ENCODE assay signal across 20 mouse cellular contexts in genomic region chr11:120588531-120588930, GRCm38 (mm10). TPM values are rescaled to one million over a fixed set of nuclear protein-coding genes. Genes with fewer than 3 reads are reported as not detected.
DNase-seq lines count a peak whose midpoint lies in the region; ATAC-seq and TF ChIP-seq lines count a peak whose summit lies in the region.
"Had no signal": no experiment of that assay in that cellular context is flagged by ENCODE, and none has a peak within 500 bp of the region (broad histone marks: within the 10 kb centered on the region; RNA-seq: fewer than 3 reads in every experiment).

No protein-coding gene starts in this region.

- intact Hi-C loops in heart, postnatal 36 days (cut with DNase I), result no loop called here

- ATAC-seq in liver, embryonic 13.5 days (ENCODE audit: low read depth), result peak; percentile 60
- ATAC-seq in megakaryocyte progenitor cell, adult 5-6 weeks (replicated peaks; ENCODE audit: poor library complexity), result peak; percentile 81
- no peak for ATAC-seq in granulocyte monocyte progenitor cell, adult 5-6 weeks (replicated peaks; ENCODE audit: poor library complexity, severe bottlenecking)
- no peak for ATAC-seq in forebrain, embryonic 14.5 days
- ATAC-seq: forebrain, embryonic 13.5 days; hindbrain, embryonic 16.5 days; inflammation-experienced regulatory T-cells, adult 6 months had no signal

- H3K9ac ChIP-seq in MEL (ENCODE audit: control insufficient read depth, low read depth, low read length, poor library complexity, severe bottlenecking), result no peak overlapping the region
- peak overlapping the region; percentile 40 for H3K9ac ChIP-seq in liver, embryonic 13.5 days
- H3K9ac ChIP-seq in forebrain, embryonic 14.5 days (ENCODE audit: low read length), result no peak overlapping the region
- H3K9ac ChIP-seq: forebrain, embryonic 13.5 days; heart, embryonic 13.5 days; hindbrain, embryonic 12.5 days had no signal

- TF ChIP-seq CTCF in MEL (IDR thresholded peaks at IDR 0.05 in 2 of 3, conservative IDR thresholded peaks at IDR 0.05 in 1 of 3; ENCODE audit: control insufficient read depth in 1 of 3, insufficient read depth in 1 of 3, low read depth in 2 of 3, low read length in 3 of 3, poor library complexity in 1 of 3, severe bottlenecking in 1 of 3), result no peak

- no peak overlapping the region for H3K4me2 ChIP-seq in liver, embryonic 13.5 days
- H3K4me2 ChIP-seq in forebrain, embryonic 14.5 days (ENCODE audit: low read length), result no peak overlapping the region
- H3K4me2 ChIP-seq: forebrain, embryonic 13.5 days; heart, embryonic 13.5 days; hindbrain, embryonic 12.5 days had no signal

- TF ChIP-seq EP300 in MEL (IDR thresholded peaks at IDR 0.05; ENCODE audit: low read depth in 1 of 2, low read length in 2 of 2), result peak; percentile 88 to 89

- H3K79me2 ChIP-seq in MEL (ENCODE audit: control insufficient read depth, insufficient read depth, low read length, poor library complexity), result peaks cover 14% of the 10 kb centered on the region

- H3K36me3 ChIP-seq in MEL (ENCODE audit: control insufficient read depth in 1 of 2, insufficient read depth in 2 of 2, low read length in 2 of 2), result peaks cover 38 to 50% of the 10 kb centered on the region in 2 experiments
- peaks cover 97% of the 10 kb centered on the region for H3K36me3 ChIP-seq in liver, embryonic 13.5 days
- H3K36me3 ChIP-seq in forebrain, embryonic 14.5 days (ENCODE audit: control insufficient read depth, insufficient read depth, low read length), result peaks cover 89% of the 10 kb centered on the region

- DNase-seq in 416B (ENCODE audit: low read depth) (peak; percentile 83), MEL (ENCODE audit: low read depth, low spot score) (peak; percentile 94)
- DNase-seq in liver, embryonic 13.5 days, result no peak
- no peak for DNase-seq in heart, postnatal 36 days
- DNase-seq in forebrain, embryonic 14.5 days (ENCODE audit: low spot score), result no peak
- DNase-seq: adrenal gland, adult 2 months; adrenal gland, postnatal 25 days; cerebellum, adult 18-20 months; cerebellum, adult 9-11 months; cerebellum, postnatal 36 days; heart, postnatal 4 days had no signal

- H3K4me1 ChIP-seq in MEL (ENCODE audit: control insufficient read depth in 1 of 2, insufficient read depth in 2 of 2, low read length in 2 of 2), result peaks cover 13 to 24% of the 10 kb centered on the region in 2 experiments
- peaks cover 23% of the 10 kb centered on the region for H3K4me1 ChIP-seq in liver, embryonic 13.5 days (replicated peaks)
- H3K4me1 ChIP-seq in forebrain, embryonic 14.5 days (ENCODE audit: control insufficient read depth, insufficient read depth, low read length), result no peaks in the 10 kb centered on the region
- H3K4me1 ChIP-seq: embryonic facial prominence, embryonic 10.5 days; forebrain, embryonic 13.5 days; heart, embryonic 13.5 days; hindbrain, embryonic 12.5 days had no signal

- H3K9me3 ChIP-seq in MEL (replicated peaks; ENCODE audit: insufficient read depth, low read length), result no peaks in the 10 kb centered on the region
- no peaks in the 10 kb centered on the region for H3K9me3 ChIP-seq in liver, embryonic 13.5 days (replicated peaks)
- H3K9me3 ChIP-seq in forebrain, embryonic 14.5 days (replicated peaks; ENCODE audit: control insufficient read depth, low read length), result no peaks in the 10 kb centered on the region
- H3K9me3 ChIP-seq: forebrain, embryonic 13.5 days; hindbrain, embryonic 12.5 days had no signal

- no peak overlapping the region for H3K4me3 ChIP-seq in MEL (ENCODE audit: control insufficient read depth in 1 of 2, insufficient read depth in 1 of 2, low read depth in 2 of 2, low read length in 2 of 2)
- no peak overlapping the region for H3K4me3 ChIP-seq in liver, embryonic 13.5 days (replicated peaks)
- H3K4me3 ChIP-seq in forebrain, embryonic 14.5 days (ENCODE audit: low read depth, low read length), result no peak overlapping the region
- H3K4me3 ChIP-seq: embryonic facial prominence, embryonic 10.5 days; forebrain, embryonic 13.5 days; heart, embryonic 13.5 days; hindbrain, embryonic 12.5 days had no signal

- TF ChIP-seq POLR2A in MEL (IDR thresholded peaks at IDR 0.05; ENCODE audit: control insufficient read depth in 1 of 2, insufficient read depth in 1 of 2, low read depth in 1 of 2, low read length in 2 of 2, poor library complexity in 1 of 2), result 0 out of 4 replicates have a peak, but pooled peaks of 1 of the 2 experiments have one; percentile 20

- no peak for TF ChIP-seq RAD21 in MEL (IDR thresholded peaks at IDR 0.05; ENCODE audit: low read depth, low read length)

- H3K27ac ChIP-seq in MEL (ENCODE audit: control insufficient read depth, low read depth, low read length), result peak overlapping the region; percentile 81
- H3K27ac ChIP-seq in liver, embryonic 13.5 days, result peak overlapping the region; percentile 61
- no peak overlapping the region for H3K27ac ChIP-seq in forebrain, embryonic 14.5 days (ENCODE audit: low read depth, low read length)
- H3K27ac ChIP-seq: embryonic facial prominence, embryonic 10.5 days; forebrain, embryonic 13.5 days; heart, embryonic 13.5 days; hindbrain, embryonic 12.5 days had no signal

- WGBS in liver, embryonic 13.5 days (ENCODE audit: insufficient replicate concordance), result 23% methylated on average over 6 of the region's 6 CpGs
- WGBS in forebrain, embryonic 14.5 days, result 97% methylated on average over 6 of the region's 6 CpGs

- no peaks in the 10 kb centered on the region for H3K27me3 ChIP-seq in MEL (ENCODE audit: control insufficient read depth in 1 of 2, insufficient read depth in 2 of 2, low read length in 2 of 2)
- no peaks in the 10 kb centered on the region for H3K27me3 ChIP-seq in liver, embryonic 13.5 days
- no peaks in the 10 kb centered on the region for H3K27me3 ChIP-seq in forebrain, embryonic 14.5 days (replicated peaks; ENCODE audit: control insufficient read depth, insufficient read depth, low read length)
- H3K27me3 ChIP-seq: forebrain, embryonic 13.5 days; heart, embryonic 13.5 days; hindbrain, embryonic 12.5 days had no signal

RNA-seq across cellular contexts. Expression of gene Arhgdia, which starts 7.1 kb away (rescaled TPM):
- 364 and 367 TPM in 2 replicates for total RNA-seq in MEL (2012; rRNA removed)
- 100 to 1,000 TPM; 601 to 821 TPM for polyA plus RNA-seq in MEL (2012; ENCODE audit: insufficient read depth in 1 of 2, insufficient read length in 2 of 2, low read depth in 1 of 2, low replicate concordance in 2 of 2, missing spikeins in 1 of 2)
- polyA plus RNA-seq in liver, embryonic 13.5 days (2015; fragmentation: Nextera tagmentation; extraction: Ambion mirVana), result 258 and 276 TPM in 2 replicates
- 401 and 420 TPM in 2 replicates for total RNA-seq in megakaryocyte progenitor cell, adult 5-6 weeks (2015)
- 177 and 193 TPM in 2 replicates for total RNA-seq in megakaryocyte progenitor cell, adult 5-6 weeks (2017)
- 514 and 552 TPM in 2 replicates for total RNA-seq in granulocyte monocyte progenitor cell, adult 5-6 weeks (2014; fragmentation: Nextera tagmentation)
- total RNA-seq in granulocyte monocyte progenitor cell, adult 5-6 weeks (2017), result 163 and 168 TPM in 2 replicates
- total RNA-seq in heart, postnatal 36 days (2021), result 100 to 1,000 TPM; 147 to 150 TPM
- 449 and 481 TPM in 2 replicates for polyA plus RNA-seq in forebrain, embryonic 14.5 days (2014; fragmentation: Nextera tagmentation; extraction: Ambion mirVana)

RNA-seq across cellular contexts. Expression of gene Alyref, which starts 9.6 kb away (rescaled TPM):
- total RNA-seq in MEL (2012; rRNA removed), result 1,072 and 1,078 TPM in 2 replicates
- polyA plus RNA-seq in MEL (2012; ENCODE audit: insufficient read depth in 1 of 2, insufficient read length in 2 of 2, low read depth in 1 of 2, low replicate concordance in 2 of 2, missing spikeins in 1 of 2), result 100 to 1,000 TPM in 1 of 2 experiments, not detected in 1; 600 TPM
- polyA plus RNA-seq in liver, embryonic 13.5 days (2015; fragmentation: Nextera tagmentation; extraction: Ambion mirVana), result 379 and 416 TPM in 2 replicates
- 197 and 227 TPM in 2 replicates for total RNA-seq in megakaryocyte progenitor cell, adult 5-6 weeks (2015)
- total RNA-seq in megakaryocyte progenitor cell, adult 5-6 weeks (2017), result 266 and 298 TPM in 2 replicates
- 161 and 171 TPM in 2 replicates for total RNA-seq in granulocyte monocyte progenitor cell, adult 5-6 weeks (2014; fragmentation: Nextera tagmentation)
- 315 and 430 TPM in 2 replicates for total RNA-seq in granulocyte monocyte progenitor cell, adult 5-6 weeks (2017)
- 10 to 100 TPM; 46.4 to 47.8 TPM for total RNA-seq in heart, postnatal 36 days (2021)
- polyA plus RNA-seq in forebrain, embryonic 14.5 days (2014; fragmentation: Nextera tagmentation; extraction: Ambion mirVana), result 318 and 352 TPM in 2 replicates

RNA-seq across cellular contexts. Expression of gene Anapc11, which starts 9.7 kb away (rescaled TPM):
- total RNA-seq in MEL (2012; rRNA removed), result 97.3 and 130 TPM in 2 replicates
- 100 to 1,000 TPM in 1 of 2 experiments, not detected in 1; 120 TPM for polyA plus RNA-seq in MEL (2012; ENCODE audit: insufficient read depth in 1 of 2, insufficient read length in 2 of 2, low read depth in 1 of 2, low replicate concordance in 2 of 2, missing spikeins in 1 of 2)
- 99.1 and 102 TPM in 2 replicates for polyA plus RNA-seq in liver, embryonic 13.5 days (2015; fragmentation: Nextera tagmentation; extraction: Ambion mirVana)
- total RNA-seq in megakaryocyte progenitor cell, adult 5-6 weeks (2015), result 66.2 and 67.6 TPM in 2 replicates
- 22.9 and 25.7 TPM in 2 replicates for total RNA-seq in megakaryocyte progenitor cell, adult 5-6 weeks (2017)
- total RNA-seq in granulocyte monocyte progenitor cell, adult 5-6 weeks (2014; fragmentation: Nextera tagmentation), result 80.9 and 96.2 TPM in 2 replicates
- 26.9 and 27.0 TPM in 2 replicates for total RNA-seq in granulocyte monocyte progenitor cell, adult 5-6 weeks (2017)
- total RNA-seq in heart, postnatal 36 days (2021), result 10 to 100 TPM; 75.6 to 87.1 TPM
- polyA plus RNA-seq in forebrain, embryonic 14.5 days (2014; fragmentation: Nextera tagmentation; extraction: Ambion mirVana), result 237 and 281 TPM in 2 replicates

RNA-seq across cellular contexts. Expression of gene P4hb, which starts 15.5 kb away (rescaled TPM):
- total RNA-seq in MEL (2012; rRNA removed), result 625 and 639 TPM in 2 replicates
- 1,000 to 10,000 TPM in 1 of 2 experiments, 100 to 1,000 TPM in 1; 563 to 1,152 TPM for polyA plus RNA-seq in MEL (2012; ENCODE audit: insufficient read depth in 1 of 2, insufficient read length in 2 of 2, low read depth in 1 of 2, low replicate concordance in 2 of 2, missing spikeins in 1 of 2)
- polyA plus RNA-seq in liver, embryonic 13.5 days (2015; fragmentation: Nextera tagmentation; extraction: Ambion mirVana), result 403 and 453 TPM in 2 replicates
- 669 and 748 TPM in 2 replicates for total RNA-seq in megakaryocyte progenitor cell, adult 5-6 weeks (2015)
- 1,254 and 1,320 TPM in 2 replicates for total RNA-seq in megakaryocyte progenitor cell, adult 5-6 weeks (2017)
- 864 and 921 TPM in 2 replicates for total RNA-seq in granulocyte monocyte progenitor cell, adult 5-6 weeks (2014; fragmentation: Nextera tagmentation)
- 1,372 and 1,702 TPM in 2 replicates for total RNA-seq in granulocyte monocyte progenitor cell, adult 5-6 weeks (2017)
- total RNA-seq in heart, postnatal 36 days (2021), result 100 to 1,000 TPM; 252 to 258 TPM
- polyA plus RNA-seq in forebrain, embryonic 14.5 days (2014; fragmentation: Nextera tagmentation; extraction: Ambion mirVana), result 325 and 332 TPM in 2 replicates

RNA-seq across cellular contexts. Expression of gene Npb, which starts 19.7 kb away (rescaled TPM):
- total RNA-seq in MEL (2012; rRNA removed), result 0.27 and 0.62 TPM in 2 replicates
- polyA plus RNA-seq in MEL (2012; ENCODE audit: insufficient read depth in 1 of 2, insufficient read length in 2 of 2, low read depth in 1 of 2, low replicate concordance in 2 of 2, missing spikeins in 1 of 2), result 1 to 10 TPM in 1 of 2 experiments, not detected in 1; 1.7 TPM
- polyA plus RNA-seq in liver, embryonic 13.5 days (2015; fragmentation: Nextera tagmentation; extraction: Ambion mirVana), result 9.5 and 12.6 TPM in 2 replicates
- total RNA-seq in megakaryocyte progenitor cell, adult 5-6 weeks (2015), result 0.59 TPM in 1 of 2 replicates, not detected in the other
- total RNA-seq in megakaryocyte progenitor cell, adult 5-6 weeks (2017), result not detected in 2 replicates
- total RNA-seq in granulocyte monocyte progenitor cell, adult 5-6 weeks (2014; fragmentation: Nextera tagmentation), result not detected in 2 replicates
- total RNA-seq in granulocyte monocyte progenitor cell, adult 5-6 weeks (2017), result not detected in 2 replicates
- not detected for total RNA-seq in heart, postnatal 36 days (2021)
- 0.46 and 0.98 TPM in 2 replicates for polyA plus RNA-seq in forebrain, embryonic 14.5 days (2014; fragmentation: Nextera tagmentation; extraction: Ambion mirVana)
- total RNA-seq: gastrocnemius, adult 8-10 months had no signal
- polyA plus RNA-seq: embryonic facial prominence, embryonic 10.5 days; forebrain, embryonic 13.5 days had no signal

Comparison
In these comparisons a context has a peak if more than half of its experiments do, and no peak if none do; other contexts are left out.
1. DNase-seq: peak in 416B (single experiment) and MEL (single experiment); none in liver, embryonic 13.5 days (single experiment), heart, postnatal 36 days (0 of 2) and forebrain, embryonic 14.5 days (single experiment).
2. ATAC-seq: peak in liver, embryonic 13.5 days (single experiment) and megakaryocyte progenitor cell, adult 5-6 weeks (single experiment); none in granulocyte monocyte progenitor cell, adult 5-6 weeks (single experiment) and forebrain, embryonic 14.5 days (single experiment).